Mouse (Mus musculus): Measurements from ENCODE around the gene Spns1.
A peak's percentile ranks its signal among the peaks of the same experiment; 100 is the strongest.
"Not testable (repeated sequence)": the region's sequence is repeated elsewhere in the genome, so short reads cannot be mapped to it uniquely, and the experiment has no call there.

Spns1 gene

GRCm38 (mm10) chr7:126377278-126378158 lies at the start of gene Spns1:
Gene Spns1 (minus strand): TSS chr7:126377450.
- DNase-seq (ENCODE audit: low spot score in 2 of 2), result peak; percentile 92 to 95

DNA sequence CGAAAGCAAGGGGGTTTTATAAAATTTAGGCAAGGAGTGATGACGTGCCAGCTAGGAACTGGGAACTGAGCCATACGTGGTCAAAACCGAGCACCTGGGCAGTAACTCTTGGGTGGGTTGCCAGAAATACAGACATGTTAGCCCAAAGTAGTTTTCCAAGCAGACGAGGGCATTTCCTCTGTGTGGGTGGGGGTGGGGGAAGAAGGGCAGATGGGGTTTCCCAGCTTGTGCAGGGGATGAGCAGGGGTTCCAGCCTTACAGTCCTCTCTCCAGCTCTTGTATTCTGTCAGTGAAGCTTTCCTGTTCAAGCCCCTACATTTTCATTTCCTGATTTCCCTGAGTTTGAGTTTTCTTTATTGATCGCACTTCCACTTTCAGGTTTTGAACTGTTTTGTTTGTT lies 46.9 kb upstream of the Spns1 start:
- DNase-seq (ENCODE audit: low spot score in 2 of 2), result no peak

DNA sequence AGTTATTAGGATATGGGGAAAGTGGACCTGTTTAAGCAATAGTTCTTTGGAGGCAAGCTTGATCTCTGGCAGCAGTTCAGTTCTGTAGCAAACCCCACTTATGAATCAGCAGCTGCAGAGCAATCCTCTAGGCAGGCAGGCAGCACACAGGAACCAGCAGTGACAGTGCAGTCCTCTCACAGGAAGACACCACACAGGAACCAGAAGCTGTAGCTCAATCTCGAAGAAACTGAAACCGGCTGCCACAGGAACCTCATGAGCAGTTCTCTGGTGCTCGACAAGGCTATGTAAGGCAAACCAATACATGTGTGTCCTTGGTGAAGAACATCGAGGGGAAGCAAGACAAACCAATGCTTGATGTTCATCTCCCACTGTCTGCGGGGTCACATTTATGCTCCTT lies 44.5 kb upstream of the Spns1 start:
- no peak for DNase-seq (ENCODE audit: low spot score in 2 of 2)

DNA sequence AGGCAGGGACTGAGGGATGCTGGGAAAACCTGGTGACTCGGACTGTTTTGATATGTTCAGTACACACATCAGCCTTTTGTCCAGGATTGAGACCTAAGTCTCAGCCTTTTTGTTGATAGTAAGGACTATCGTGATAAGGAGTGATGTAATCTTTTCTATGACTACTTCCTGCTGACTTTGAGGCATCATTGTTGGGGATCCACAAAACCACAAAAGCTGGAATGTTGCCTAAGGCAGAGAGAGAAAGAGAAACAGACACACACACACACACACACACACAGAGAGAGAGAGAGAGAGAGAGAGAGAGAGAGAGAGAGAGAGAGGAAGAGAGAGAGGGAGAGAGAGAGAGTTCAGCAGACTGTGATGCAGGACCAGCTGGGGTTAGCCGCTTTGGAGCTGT lies 41.2 kb upstream of the Spns1 start:
- no peak for DNase-seq (ENCODE audit: low spot score in 2 of 2)

- DNase-seq (ENCODE audit: low spot score in 2 of 2), result no peak
Measured at GRCm38 (mm10) chr7:126417606-126418005, 40.4 kb upstream of the Spns1 start.

DNA sequence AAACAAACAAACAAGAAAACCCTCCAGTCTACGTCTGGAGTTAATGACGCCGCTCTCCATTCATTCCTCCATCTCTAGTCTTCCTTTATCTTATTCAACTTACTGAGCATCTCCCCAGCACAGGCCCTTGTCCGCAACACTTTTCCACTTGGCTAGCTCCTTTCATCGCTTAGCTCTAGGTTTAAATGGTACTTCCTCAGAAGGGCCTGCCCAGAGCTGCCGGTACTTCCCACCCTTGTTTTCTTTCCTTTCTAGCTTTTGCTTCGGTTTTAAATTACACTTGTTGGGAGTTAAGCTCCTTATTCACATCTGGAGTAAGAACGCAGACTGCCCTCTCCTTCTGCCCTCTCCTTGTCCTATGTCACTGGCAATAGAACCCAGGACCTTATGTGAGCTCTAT lies 39.8 kb upstream of the Spns1 start:
- no peak for DNase-seq (ENCODE audit: low spot score in 2 of 2)

GRCm38 (mm10) chr7:126416615-126417014 lies 39.4 kb upstream of the Spns1 start:
- DNase-seq (ENCODE audit: low spot score in 2 of 2), result peak in 1 of 2 experiments; percentile 42

DNA sequence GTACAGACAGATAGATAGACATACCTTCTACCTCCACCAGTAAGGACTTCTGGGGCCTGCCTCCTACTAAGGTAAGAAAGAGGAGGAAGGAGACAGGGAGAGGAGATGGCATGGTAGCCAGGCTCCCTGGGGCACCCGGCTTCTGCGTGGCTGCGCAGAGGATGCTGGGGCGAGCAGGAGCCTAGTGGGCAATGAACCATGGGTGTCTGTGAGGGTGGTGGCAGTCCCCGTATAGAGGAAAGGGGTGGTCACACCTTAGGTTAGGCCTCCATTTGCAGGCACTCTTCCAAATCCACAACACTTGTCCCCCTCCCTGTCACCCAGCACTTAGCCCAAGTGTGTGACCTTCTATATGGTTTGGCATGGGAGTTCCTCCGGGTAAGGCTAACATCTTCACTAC lies 37.5 kb upstream of the Spns1 start, which contains the start of gene Cd19:
Gene Cd19, minus strand, starts transcription at position 165 of the 400 bp plus-strand sequence.
- DNase-seq (ENCODE audit: low spot score in 2 of 2), result peak; percentile 45 to 76

- DNase-seq (ENCODE audit: low spot score in 2 of 2), result no peak
Measured at GRCm38 (mm10) chr7:126411061-126411460, 33.8 kb upstream of the Spns1 start.

- DNase-seq (ENCODE audit: low spot score in 2 of 2), result no peak
Measured at GRCm38 (mm10) chr7:126408686-126409085, 31.4 kb upstream of the Spns1 start.

DNA sequence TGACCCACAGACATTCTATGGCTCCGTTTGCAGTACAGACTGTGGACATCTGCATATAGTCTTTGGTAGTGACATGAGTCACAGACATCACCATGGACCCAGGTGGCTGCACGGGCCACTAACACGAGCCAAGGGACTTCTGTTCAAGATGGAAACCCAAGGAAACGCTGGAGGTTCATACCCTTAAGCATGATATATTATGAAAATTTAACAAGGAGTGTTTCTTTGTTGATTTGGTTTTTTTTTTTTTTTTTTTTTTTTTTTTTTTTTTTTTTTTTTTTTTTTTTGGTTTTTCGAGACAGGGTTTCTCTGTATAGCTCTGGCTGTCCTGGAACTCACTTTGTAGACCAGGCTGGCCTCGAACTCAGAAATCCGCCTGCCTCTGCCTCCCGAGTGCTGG lies 25.3 kb upstream of the Spns1 start:
- not testable (repeated sequence) for DNase-seq (ENCODE audit: low spot score in 2 of 2)

- peak; percentile 86 to 96 for DNase-seq (ENCODE audit: low spot score in 2 of 2)
Measured at GRCm38 (mm10) chr7:126399548-126399947, 22.3 kb upstream of the Spns1 start.

- no peak for DNase-seq (ENCODE audit: low spot score in 2 of 2)
Measured at GRCm38 (mm10) chr7:126397822-126398221, 20.6 kb upstream of the Spns1 start.

- no peak for DNase-seq (ENCODE audit: low spot score in 2 of 2)
Measured at GRCm38 (mm10) chr7:126397221-126397620, 20.0 kb upstream of the Spns1 start.

GRCm38 (mm10) chr7:126396298-126397119 lies 19.3 kb upstream of the Spns1 start, which contains the start of gene Nfatc2ip:
Gene Nfatc2ip (minus strand): TSS chr7:126396737.
- peak; percentile 93 to 96 for DNase-seq (ENCODE audit: low spot score in 2 of 2)

GRCm38 (mm10) chr7:126392086-126392884 lies 15.0 kb upstream of the Spns1 start:
- DNase-seq (ENCODE audit: low spot score in 2 of 2), result not testable (repeated sequence)

- DNase-seq (ENCODE audit: low spot score in 2 of 2), result no peak
Measured at GRCm38 (mm10) chr7:126388185-126388584, 10.9 kb upstream of the Spns1 start.

- no peak for DNase-seq (ENCODE audit: low spot score in 2 of 2)
Measured at GRCm38 (mm10) chr7:126383565-126383964, 6.3 kb upstream of the Spns1 start.

GRCm38 (mm10) chr7:126376903-126377277 lies 360 bp downstream of the Spns1 start:
- peak in 1 of 2 experiments; percentile 76 for DNase-seq (ENCODE audit: low spot score in 2 of 2)

DNA sequence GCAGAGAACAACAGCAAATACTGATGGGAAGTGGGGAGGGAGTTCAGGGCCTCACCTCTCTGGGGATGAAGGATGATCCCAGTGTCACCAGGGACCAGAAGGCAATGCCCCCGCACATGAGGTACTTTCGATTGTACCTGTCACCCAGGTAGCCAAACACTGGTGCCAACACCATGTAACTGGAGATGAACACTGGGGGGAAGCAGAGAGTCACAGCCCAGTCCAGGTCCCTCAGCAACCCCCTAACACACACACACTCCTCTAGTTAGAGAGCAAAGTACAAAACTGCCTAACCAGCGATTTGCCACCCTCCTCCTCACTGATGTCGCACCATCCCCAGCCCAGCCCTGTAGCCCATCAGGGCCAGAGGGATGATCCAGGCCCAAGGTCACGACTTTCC lies 2.2 kb downstream of the Spns1 start:
- DNase-seq (ENCODE audit: low spot score in 2 of 2), result no peak

DNA sequence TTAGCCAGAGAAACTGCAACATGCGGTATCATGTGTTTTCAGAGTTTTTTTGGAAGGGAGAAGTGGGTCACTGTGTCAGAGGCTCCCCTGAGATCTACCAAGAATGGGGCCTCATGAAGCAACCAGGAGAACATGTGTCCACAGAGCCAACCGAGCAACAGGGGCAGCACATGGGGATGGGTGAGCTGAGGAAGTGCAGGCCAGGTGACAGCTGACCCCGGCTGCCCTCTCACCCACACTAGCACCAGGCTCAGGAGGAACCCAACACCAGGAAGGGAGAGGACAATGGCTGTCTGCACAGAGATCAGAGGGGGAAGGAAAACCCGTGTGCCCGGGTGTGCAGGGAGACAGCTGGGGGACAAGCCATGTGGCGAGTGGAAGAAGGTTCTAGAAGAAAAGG lies 2.7 kb downstream of the Spns1 start:
- DNase-seq (ENCODE audit: low spot score in 2 of 2), result no peak

- no peak for DNase-seq (ENCODE audit: low spot score in 2 of 2)
Measured at GRCm38 (mm10) chr7:126373007-126373406, 4.2 kb downstream of the Spns1 start.
